Mouse (Mus musculus) G1E (cell line): ENCODE data around the gene Aqp8. TPM values are rescaled to one million over a fixed set of nuclear protein-coding genes. Genes with fewer than 3 reads are reported as not detected.

Experiments used
- ATAC-seq: 2 replicates; pipeline ENCODE4 v1.8.0; 2016; ENCODE audit warnings: mild to moderate bottlenecking; ENCODE audit not compliant: insufficient number of reproducible peaks, poor library complexity, low FRiP score, severe bottlenecking; ENCODE audit errors: extremely low read depth
- DNase-seq: peaks from one replicate; pipeline ENCODE4 v3.0.0; 2012; ENCODE audit warnings: low spot score
- H3K27me3 ChIP-seq: 2 replicates; pipeline ENCODE4 v1.6.1; 2012; ENCODE audit warnings: mild to moderate bottlenecking, low read length, inconsistent platforms; ENCODE audit not compliant: insufficient read depth
- H3K36me3 ChIP-seq: replicated peaks from 2 replicates; pipeline ENCODE3; 2012; ENCODE audit warnings: mild to moderate bottlenecking, inconsistent platforms
- H3K4me1 ChIP-seq: 2 replicates; pipeline ENCODE4 v1.6.1; 2012; ENCODE audit warnings: low read depth, low read length, inconsistent platforms, mixed read lengths; ENCODE audit not compliant: insufficient read depth
- H3K4me3 ChIP-seq: 2 replicates; pipeline ENCODE4 v1.5.1; 2012; ENCODE audit warnings: low read depth, mild to moderate bottlenecking, inconsistent platforms, low read length, moderate library complexity, mixed read lengths
- H3K9me3 ChIP-seq: replicated peaks from 2 replicates; pipeline ENCODE4 v1.6.1; 2012; ENCODE audit warnings: inconsistent platforms
- CTCF ChIP-seq: IDR thresholded peaks from 2 replicates; pipeline ENCODE4 v1.5.1; 2012; ENCODE audit warnings: low read depth, low read length, inconsistent platforms, mixed read lengths
- GATA1 ChIP-seq: IDR thresholded peaks from 2 replicates; pipeline ENCODE4 v1.6.1; 2012; ENCODE audit warnings: borderline replicate concordance, low read length, inconsistent platforms, mixed read lengths
- GATA2 ChIP-seq: IDR thresholded peaks from 2 replicates; pipeline ENCODE4 v1.6.1; 2012; ENCODE audit warnings: low read depth, low read length, inconsistent platforms, borderline replicate concordance
- POLR2AphosphoS5 ChIP-seq: IDR thresholded peaks from 2 replicates; pipeline ENCODE4 v1.6.1; 2012; ENCODE audit warnings: low read depth, low read length, inconsistent platforms; ENCODE audit not compliant: insufficient replicate concordance
- TAL1 ChIP-seq: conservative IDR thresholded peaks from 2 replicates; pipeline ENCODE4 v1.6.1; 2012; ENCODE audit warnings: low read depth, low read length, inconsistent platforms, mixed read lengths
- polyA plus RNA-seq: library from polyadenylated mRNA; stranded (reverse); fragments of >175 nt; gene quantifications from 2 replicates; pipeline ENCODE4 v1.2.3, GENCODE M21; 2012
- total RNA-seq, 2 experiments: library from RNA; stranded (forward) in 1 of 2; stranded (reverse) in 1 of 2; fragments of 200-1000 nt in 1 of 2; fragments of >200 nt in 1 of 2; fragmentation: Nextera tagmentation in 1 of 2; gene quantifications; 2 replicates each; pipeline ENCODE4 v1.2.3; 2014 to 2017

Gene Aqp8
- total and polyA plus RNA-seq, 3 experiments, result 0.46 to 2.8 TPM; not detected in 1

DNA sequence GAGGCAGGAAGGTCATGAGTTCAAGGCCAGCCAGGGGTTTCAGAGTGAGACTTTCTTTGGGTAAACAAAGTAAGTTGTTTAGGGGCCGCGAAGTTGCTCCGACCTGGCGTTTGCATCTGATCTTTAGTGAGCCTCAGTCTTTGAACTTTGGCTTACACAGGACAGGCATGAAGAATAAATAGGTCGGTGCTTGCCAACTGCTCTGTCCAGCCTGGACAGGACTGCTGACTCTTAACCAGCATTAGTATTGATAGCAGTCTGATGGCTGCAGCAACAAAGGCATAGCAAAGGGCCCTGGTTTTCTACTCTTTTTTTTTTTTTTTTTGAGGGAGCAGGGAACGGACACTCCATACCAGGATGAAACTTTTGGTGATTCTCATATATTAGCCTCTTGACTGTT lies 9.5 kb upstream of the Aqp8 start:
- Histone ChIP-seq H3K4me3 (no peak overlapping the region), H3K9me3 (no peaks in the 10 kb centered on the region), H3K36me3 (no peaks in the 10 kb centered on the region), H3K4me1 (peaks cover 15% of the 10 kb centered on the region), H3K27me3 (peaks cover 5% of the 10 kb centered on the region; the same call in 1 of the 2 replicates)
- ATAC-seq, result no peak
- no peak for DNase-seq
- TF ChIP-seq CTCF (no peak), GATA2 (no peak), TAL1 (no peak), POLR2AphosphoS5 (no peak), GATA1 (no peak)

DNA sequence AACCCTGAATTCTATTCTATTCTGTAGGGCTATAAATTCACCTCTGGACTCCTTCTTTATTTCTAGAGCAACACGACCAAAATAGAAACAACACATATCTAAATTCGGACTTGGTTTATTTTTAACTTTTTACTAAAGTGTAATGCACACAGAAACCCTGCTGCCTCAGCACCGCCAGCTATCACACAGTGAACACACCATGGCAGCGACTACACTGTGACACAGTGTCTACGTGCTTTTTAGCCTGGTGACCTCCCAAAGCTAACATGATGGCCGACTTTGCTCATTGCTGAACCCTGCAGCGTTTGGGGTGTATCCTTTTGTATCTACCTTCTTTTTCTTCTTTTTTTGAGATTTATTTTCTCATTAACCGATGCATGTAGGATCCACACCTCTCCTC lies 9.0 kb upstream of the Aqp8 start:
- Histone ChIP-seq H3K9me3 (no peaks in the 10 kb centered on the region), H3K4me1 (peaks cover 20% of the 10 kb centered on the region), H3K36me3 (no peaks in the 10 kb centered on the region), H3K27me3 (peaks cover 5% of the 10 kb centered on the region; the same call in 1 of the 2 replicates), H3K4me3 (no peak overlapping the region)
- no peak for ATAC-seq
- TF ChIP-seq CTCF (no peak), GATA2 (no peak), POLR2AphosphoS5 (no peak), TAL1 (no peak), GATA1 (no peak)
- no peak for DNase-seq

DNA sequence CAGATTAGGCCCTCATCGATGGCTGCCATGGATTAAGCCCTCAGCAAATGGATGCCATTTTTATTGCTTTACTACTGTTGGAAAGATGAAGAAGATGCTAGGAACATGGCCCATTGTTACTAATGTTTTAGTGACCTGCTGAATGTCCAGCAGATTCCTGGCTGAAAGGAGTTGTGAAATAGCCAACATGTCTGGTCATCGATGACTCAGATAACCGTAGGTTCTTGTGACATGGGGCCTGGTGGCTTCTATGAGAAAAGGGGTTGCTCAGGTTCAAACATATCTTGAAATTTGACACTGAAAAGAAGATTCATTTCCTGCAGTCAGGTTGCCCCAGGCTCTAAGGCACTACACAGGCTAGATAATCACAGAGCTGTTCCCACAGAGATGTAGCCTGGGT lies 7.0 kb upstream of the Aqp8 start:
- no peak overlapping the region for H3K4me3 ChIP-seq
- peaks cover 5% of the 10 kb centered on the region; the same call in 1 of the 2 replicates for H3K27me3 ChIP-seq
- DNase-seq (no peak), ATAC-seq (no peak)
- H3K4me1 ChIP-seq, result peaks cover 38% of the 10 kb centered on the region
- TF ChIP-seq GATA2 (no peak), TAL1 (no peak), CTCF (no peak), GATA1 (no peak)
- H3K9me3 ChIP-seq, result no peaks in the 10 kb centered on the region
- no peaks in the 10 kb centered on the region for H3K36me3 ChIP-seq

DNA sequence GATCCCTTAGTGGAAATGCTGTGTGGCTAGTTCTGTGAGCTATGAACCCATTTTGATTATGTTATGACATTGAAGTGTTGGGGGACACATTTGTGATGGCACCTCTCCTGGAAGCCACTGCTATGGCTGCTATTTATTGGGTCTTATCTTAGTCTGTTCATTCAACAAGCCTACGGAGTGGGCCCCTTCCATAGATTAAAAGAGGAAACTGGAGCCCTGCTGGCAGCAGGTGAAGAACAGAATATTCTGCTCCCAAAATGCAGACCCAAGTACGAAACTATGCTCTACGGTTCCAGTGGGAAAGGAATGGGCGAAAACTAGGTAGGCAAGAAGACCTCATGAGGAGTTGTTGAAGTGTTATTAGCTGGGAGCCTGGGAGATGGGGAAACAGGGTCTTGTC lies 3.8 kb upstream of the Aqp8 start:
- DNase-seq (peak; percentile 11), ATAC-seq (no peak)
- Histone ChIP-seq H3K27me3 (peaks cover 5% of the 10 kb centered on the region; the same call in 1 of the 2 replicates), H3K4me1 (peaks cover 68% of the 10 kb centered on the region), H3K4me3 (no peak overlapping the region; the same call in 1 of the 2 replicates), H3K9me3 (no peaks in the 10 kb centered on the region), H3K36me3 (no peaks in the 10 kb centered on the region)
- no peak for TF ChIP-seq POLR2AphosphoS5
- no peak for TF ChIP-seq TAL1
- TF ChIP-seq GATA2, result no peak
- TF ChIP-seq GATA1, result no peak
- TF ChIP-seq CTCF, result no peak

DNA sequence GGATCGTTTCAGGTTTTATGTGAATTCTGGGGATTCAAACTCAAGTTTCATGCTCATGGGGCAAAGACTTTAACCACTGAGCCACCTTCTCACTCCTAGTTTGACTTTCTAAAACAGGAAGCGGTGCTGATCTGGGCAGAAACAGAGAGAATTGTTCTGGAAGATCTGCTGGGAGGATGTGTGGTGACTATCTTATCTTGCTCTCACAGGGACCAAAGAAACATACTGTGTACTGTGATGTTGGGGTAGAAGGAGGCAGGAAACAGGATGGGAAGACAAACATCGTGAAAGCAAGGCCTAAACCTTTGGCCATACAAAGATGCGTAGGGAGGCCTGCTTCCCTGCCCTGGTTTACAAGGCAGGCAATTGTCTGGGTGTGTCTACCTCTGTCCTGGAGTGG lies 2.8 kb upstream of the Aqp8 start:
- peaks cover 74% of the 10 kb centered on the region for H3K4me1 ChIP-seq
- peak; percentile 91 for TF ChIP-seq TAL1
- TF ChIP-seq CTCF, result no peak
- no peak overlapping the region; the same call in 1 of the 2 replicates for H3K4me3 ChIP-seq
- H3K9me3 ChIP-seq, result no peaks in the 10 kb centered on the region
- ATAC-seq, result peak; percentile 67
- H3K27me3 ChIP-seq, result 0 out of 2 replicates have a peak, but pooled peaks cover 3% of the 10 kb centered on the region
- peak; percentile 33 for DNase-seq
- no peaks in the 10 kb centered on the region for H3K36me3 ChIP-seq

DNA sequence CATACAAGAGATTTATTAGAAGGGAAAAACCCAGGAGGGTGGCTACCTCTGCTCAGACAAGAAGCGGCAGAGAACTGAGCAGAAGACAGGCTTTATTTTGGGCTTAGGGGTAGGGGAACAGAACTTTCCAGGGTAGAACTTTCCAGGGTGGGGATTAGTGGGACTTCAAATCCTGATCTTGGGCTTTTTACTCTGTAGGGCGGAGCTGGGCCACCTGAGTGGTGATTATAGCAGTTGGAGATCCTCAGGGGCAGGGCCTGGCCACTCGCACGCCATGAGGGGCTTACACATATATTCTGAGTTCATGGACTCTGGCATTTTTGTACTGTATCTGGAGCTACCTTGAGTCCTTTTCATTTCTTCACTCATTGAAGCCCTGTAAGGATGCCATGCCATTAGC lies 775 bp upstream of the Aqp8 start:
- no peaks in the 10 kb centered on the region for H3K9me3 ChIP-seq
- H3K36me3 ChIP-seq, result no peaks in the 10 kb centered on the region
- H3K4me3 ChIP-seq, result peak overlapping the region; percentile 56; the same call in 1 of the 2 replicates
- TF ChIP-seq POLR2AphosphoS5 (no peak), CTCF (no peak), GATA2 (no peak), TAL1 (no peak), GATA1 (no peak)
- DNase-seq, result no peak
- H3K4me1 ChIP-seq, result peaks cover 78% of the 10 kb centered on the region
- peaks cover 9% of the 10 kb centered on the region; the same call in 1 of the 2 replicates for H3K27me3 ChIP-seq
- ATAC-seq, result no peak

DNA sequence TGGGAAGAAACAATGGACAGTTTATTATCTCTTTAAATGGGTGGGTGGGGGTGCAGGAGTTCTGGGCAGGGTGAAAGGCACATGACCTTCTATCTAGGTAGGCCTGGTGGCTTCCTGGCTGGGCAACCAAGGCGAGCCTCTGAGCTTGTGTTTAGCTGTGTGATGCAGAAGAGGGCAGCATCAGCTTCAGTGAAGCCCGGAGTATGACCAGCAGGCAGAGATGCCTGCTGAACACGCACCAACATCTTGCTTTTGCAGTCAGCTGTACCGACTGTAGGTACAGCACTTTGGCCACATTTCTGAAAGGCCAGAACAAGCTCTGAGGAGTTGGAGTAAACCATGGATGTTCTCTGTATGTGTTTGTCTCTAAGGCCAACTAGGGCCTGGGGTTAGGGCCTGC lies 1.5 kb downstream of the Aqp8 start:
- ATAC-seq (no peak), DNase-seq (no peak)
- TF ChIP-seq GATA1 (no peak), POLR2AphosphoS5 (no peak), GATA2 (no peak), CTCF (no peak), TAL1 (no peak)
- H3K4me3 ChIP-seq, result no peak overlapping the region
- no peaks in the 10 kb centered on the region for H3K36me3 ChIP-seq
- H3K9me3 ChIP-seq, result no peaks in the 10 kb centered on the region
- peaks cover 24% of the 10 kb centered on the region for H3K27me3 ChIP-seq
- peaks cover 57% of the 10 kb centered on the region for H3K4me1 ChIP-seq
